ENCODE assay signal across 20 mouse cellular contexts in genomic region chr17:11392622-11393294, GRCm38 (mm10).
DNase-seq lines count a peak whose midpoint lies in the region; ATAC-seq and TF ChIP-seq lines count a peak whose summit lies in the region.
"Had no signal": no experiment of that assay in that cellular context is flagged by ENCODE, and none has a peak within 500 bp of the region (broad histone marks: within the 10 kb centered on the region; RNA-seq: fewer than 3 reads in every experiment).

No protein-coding gene starts in this region.

- no peak overlapping the region for H3K9ac ChIP-seq in kidney, embryonic 15.5 days
- H3K9ac ChIP-seq: forebrain, postnatal 0 days; heart, embryonic 13.5 days; hindbrain, embryonic 15.5 days; limb, embryonic 13.5 days; neural tube, embryonic 13.5 days had no signal

- WGBS in kidney, embryonic 15.5 days: 52% methylated on average over 11 of the region's 11 CpGs

- in situ Hi-C loops in Patski (cut with MboI; ENCODE audit: low pct_unique_long_range_greater_than_20kb): no loop called here

- peak; percentile 55 for DNase-seq in kidney, adult 9 months
- DNase-seq in 416B (ENCODE audit: low read depth) (peak; percentile 48), Patski (ENCODE audit: low read depth, low spot score) (peak; percentile 84)
- peak; percentile 43 for DNase-seq in brain, adult 2 months (ENCODE audit: low read depth, low spot score)
- no peak for DNase-seq in B cell, adult 2 months
- no peak for DNase-seq in right cerebral cortex, adult 18-20 months
- DNase-seq: cerebellum, adult 18-20 months; cerebellum, postnatal 36 days; forebrain, postnatal 0 days; gastrocnemius, adult 2 months; heart, postnatal 36 days; lung, postnatal 14 days; thymus, postnatal 4 days had no signal

- no peak overlapping the region for H3K4me2 ChIP-seq in kidney, embryonic 15.5 days
- H3K4me2 ChIP-seq: heart, embryonic 13.5 days; hindbrain, embryonic 15.5 days; limb, embryonic 13.5 days; neural tube, embryonic 13.5 days had no signal

- ATAC-seq in kidney, embryonic 15.5 days (replicated peaks; ENCODE audit: low FRiP score): no peak
- peak; percentile 77 for ATAC-seq in Patski
- ATAC-seq: activated CD4-positive, CD25-positive, alpha-beta regulatory T cell, adult 4 months; forebrain, postnatal 0 days had no signal

- H3K4me3 ChIP-seq in kidney, embryonic 15.5 days (replicated peaks): no peak overlapping the region
- H3K4me3 ChIP-seq: gastrocnemius, adult 2 months; heart, embryonic 13.5 days; hindbrain, embryonic 15.5 days; limb, embryonic 13.5 days; neural tube, embryonic 13.5 days had no signal

- H3K27me3 ChIP-seq in kidney, embryonic 15.5 days: no peaks in the 10 kb centered on the region
- no peaks in the 10 kb centered on the region for H3K27me3 ChIP-seq in Patski
- H3K27me3 ChIP-seq: hindbrain, embryonic 15.5 days; limb, embryonic 13.5 days; neural tube, embryonic 13.5 days had no signal

- no peaks in the 10 kb centered on the region for H3K9me3 ChIP-seq in kidney, embryonic 15.5 days (replicated peaks)
- H3K9me3 ChIP-seq: hindbrain, embryonic 15.5 days; limb, embryonic 13.5 days; neural tube, embryonic 13.5 days had no signal

- H3K27ac ChIP-seq in kidney, embryonic 15.5 days: no peak overlapping the region
- H3K27ac ChIP-seq: gastrocnemius, adult 2 months; heart, embryonic 13.5 days; hindbrain, embryonic 15.5 days; kidney, postnatal 0 days; limb, embryonic 13.5 days; neural tube, embryonic 13.5 days had no signal

- peaks cover 3% of the 10 kb centered on the region; the same call in 1 of the 2 replicates for H3K4me1 ChIP-seq in kidney, embryonic 15.5 days
- H3K4me1 ChIP-seq: limb, embryonic 13.5 days; neural tube, embryonic 13.5 days had no signal

- CTCF ChIA-PET in Patski (lab: Charles Lee): no interaction called here

- H3K36me3 ChIP-seq in kidney, embryonic 15.5 days: no peaks in the 10 kb centered on the region
- H3K36me3 ChIP-seq: heart, embryonic 13.5 days; hindbrain, embryonic 15.5 days; limb, embryonic 13.5 days; neural tube, embryonic 13.5 days had no signal

- POLR2A ChIA-PET in Patski (lab: Charles Lee): no interaction called here

- no peak for TF ChIP-seq CTCF in Patski (IDR thresholded peaks at IDR 0.05)

Comparison
In these comparisons a context has a peak if more than half of its experiments do, and no peak if none do; other contexts are left out.
1. DNase-seq: peak in kidney, adult 9 months (single experiment), 416B (single experiment), Patski (single experiment) and brain, adult 2 months (single experiment); none in B cell, adult 2 months (0 of 2) and right cerebral cortex, adult 18-20 months (single experiment).